Mouse (Mus musculus): ENCODE measurements around the gene Mlh1.

DNA sequence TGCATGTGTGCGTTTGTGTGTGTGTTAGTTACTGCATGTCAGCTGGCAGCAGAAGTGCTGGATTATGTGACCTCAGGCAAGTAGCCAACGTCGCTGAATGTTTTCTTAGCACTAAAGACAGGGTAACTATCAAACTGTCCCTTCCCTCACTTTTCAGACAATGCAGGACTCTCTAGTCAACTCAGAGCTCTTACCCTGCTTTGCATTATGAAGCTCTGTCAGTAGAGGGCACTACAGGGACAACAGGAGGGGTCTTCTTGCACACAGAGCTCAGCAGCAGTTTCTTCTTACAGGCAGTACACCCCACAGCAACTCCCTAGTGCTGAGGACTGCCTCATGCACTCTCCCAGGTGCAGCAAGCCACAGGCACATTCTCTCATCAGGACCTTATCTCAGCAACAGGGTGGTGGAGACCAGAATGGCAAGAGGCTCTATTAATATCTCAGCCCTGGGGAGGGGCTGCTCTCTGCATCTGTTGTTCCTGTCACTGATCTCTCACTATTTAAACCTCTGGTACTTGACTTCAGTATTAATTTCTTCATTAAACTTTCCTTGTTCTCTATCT is 23.8 kb downstream of the Mlh1 start:
- TF ChIP-seq POLR2A (IDR thresholded peaks at IDR 0.05; ENCODE audit: insufficient read length, low read depth) (no peak), MAX (IDR thresholded peaks at IDR 0.05; ENCODE audit: low read depth) (no peak), E2F4 (IDR thresholded peaks at IDR 0.05; ENCODE audit: insufficient read depth) (no peak)
